Mouse (Mus musculus): Measurements from ENCODE around the gene Eme1. TPM values are rescaled to one million over a fixed set of nuclear protein-coding genes. Genes with fewer than 3 reads are reported as not detected.
"Not testable (repeated sequence)": the region's sequence is repeated elsewhere in the genome, so short reads cannot be mapped to it uniquely, and the experiment has no call there.

Gene Eme1
- polyA plus RNA-seq (2015; fragmentation: Nextera tagmentation; extraction: Ambion mirVana), result 12.9 and 15.8 TPM in 2 replicates

- WGBS, result under 1% methylated on average over 32 of the region's 32 CpGs
- ATAC-seq (ENCODE audit: insufficient number of reproducible peaks, low FRiP score, low TSS enrichment, low read depth), result peak; percentile 87
Observed at GRCm38 (mm10) chr11:94653663-94654436, at the start of gene Eme1, which contains the start of gene Mrpl27. Gene Eme1, minus strand, starts transcription at chr11:94653964. Gene Mrpl27, plus strand, starts transcription at chr11:94653767.

GRCm38 (mm10) chr11:94702216-94702610, 48.4 kb upstream of the Eme1 start:
- 42% methylated on average over 3 of the region's 3 CpGs for WGBS

More at GRCm38 (mm10) chr11:94653663-94654436, at the start of gene Eme1, which contains the start of gene Mrpl27:
- Histone ChIP-seq H3K9me3 (replicated peaks) (no peaks in the 10 kb centered on the region), H3K4me1 (peaks cover 15% of the 10 kb centered on the region), H3K36me3 (peaks cover 30% of the 10 kb centered on the region), H3K9ac (peak within 1 kb of the TSS; percentile 27), H3K27me3 (no peaks in the 10 kb centered on the region), H3K4me2 (replicated peaks) (peak within 1 kb of the TSS; percentile 78), H3K4me3 (replicated peaks) (peak within 1 kb of the TSS; percentile 71), H3K27ac (replicated peaks) (peak within 1 kb of the TSS; percentile 96)

GRCm38 (mm10) chr11:94701401-94702215, 47.8 kb upstream of the Eme1 start:
- no peak overlapping the region for H3K9ac ChIP-seq
- H3K36me3 ChIP-seq, result no peaks in the 10 kb centered on the region
- no peaks in the 10 kb centered on the region for H3K9me3 ChIP-seq (replicated peaks)
- 0 out of 2 replicates have a peak, but pooled peaks cover 4% of the 10 kb centered on the region for H3K4me1 ChIP-seq
- H3K4me3 ChIP-seq (replicated peaks), result no peak overlapping the region
- H3K27me3 ChIP-seq, result no peaks in the 10 kb centered on the region
- no peak overlapping the region for H3K27ac ChIP-seq (replicated peaks)
- 50% methylated on average over 27 of the region's 27 CpGs for WGBS
- no peak for ATAC-seq (ENCODE audit: insufficient number of reproducible peaks, low FRiP score, low TSS enrichment, low read depth)
- no peak overlapping the region for H3K4me2 ChIP-seq (replicated peaks)

More at GRCm38 (mm10) chr11:94702216-94702610, 48.4 kb upstream of the Eme1 start:
- no peak overlapping the region for H3K9ac ChIP-seq
- H3K27ac ChIP-seq (replicated peaks), result no peak overlapping the region
- H3K4me2 ChIP-seq (replicated peaks), result no peak overlapping the region
- H3K9me3 ChIP-seq (replicated peaks), result no peaks in the 10 kb centered on the region
- 0 out of 2 replicates have a peak, but pooled peaks cover 4% of the 10 kb centered on the region for H3K4me1 ChIP-seq
- no peak overlapping the region for H3K4me3 ChIP-seq (replicated peaks)
- no peak for ATAC-seq (ENCODE audit: insufficient number of reproducible peaks, low FRiP score, low TSS enrichment, low read depth)
- H3K27me3 ChIP-seq, result no peaks in the 10 kb centered on the region
- no peaks in the 10 kb centered on the region for H3K36me3 ChIP-seq

GRCm38 (mm10) chr11:94699399-94699798, 45.6 kb upstream of the Eme1 start:
- Histone ChIP-seq H3K9ac (no peak overlapping the region), H3K9me3 (replicated peaks) (no peaks in the 10 kb centered on the region), H3K4me1 (0 out of 2 replicates have a peak, but pooled peaks cover 4% of the 10 kb centered on the region), H3K4me2 (replicated peaks) (no peak overlapping the region), H3K27ac (replicated peaks) (no peak overlapping the region), H3K27me3 (no peaks in the 10 kb centered on the region), H3K36me3 (no peaks in the 10 kb centered on the region), H3K4me3 (replicated peaks) (no peak overlapping the region)
- WGBS, result 95% methylated on average over 3 of the region's 3 CpGs
- no peak for ATAC-seq (ENCODE audit: insufficient number of reproducible peaks, low FRiP score, low TSS enrichment, low read depth)

- Histone ChIP-seq H3K27me3 (no peaks in the 10 kb centered on the region), H3K4me2 (replicated peaks) (no peak overlapping the region), H3K4me3 (replicated peaks) (no peak overlapping the region), H3K9me3 (replicated peaks) (no peaks in the 10 kb centered on the region), H3K27ac (replicated peaks) (no peak overlapping the region), H3K4me1 (0 out of 2 replicates have a peak, but pooled peaks cover 4% of the 10 kb centered on the region), H3K36me3 (no peaks in the 10 kb centered on the region), H3K9ac (no peak overlapping the region)
- WGBS, result 49% methylated on average over 13 of the region's 13 CpGs
- ATAC-seq (ENCODE audit: insufficient number of reproducible peaks, low FRiP score, low TSS enrichment, low read depth), result no peak
Observed at GRCm38 (mm10) chr11:94697703-94698464, 44.1 kb upstream of the Eme1 start.

GRCm38 (mm10) chr11:94697140-94697539, 43.4 kb upstream of the Eme1 start:
- no peaks in the 10 kb centered on the region for H3K36me3 ChIP-seq
- 0 out of 2 replicates have a peak, but pooled peaks cover 4% of the 10 kb centered on the region for H3K4me1 ChIP-seq
- no peak overlapping the region for H3K4me2 ChIP-seq (replicated peaks)
- H3K4me3 ChIP-seq (replicated peaks), result no peak overlapping the region
- no peaks in the 10 kb centered on the region for H3K9me3 ChIP-seq (replicated peaks)
- whole genome bisulfite sequencing, result 87% methylated on average over 2 of the region's 2 CpGs
- H3K9ac ChIP-seq, result no peak overlapping the region
- H3K27ac ChIP-seq (replicated peaks), result no peak overlapping the region
- no peak for ATAC-seq (ENCODE audit: insufficient number of reproducible peaks, low FRiP score, low TSS enrichment, low read depth)
- H3K27me3 ChIP-seq, result no peaks in the 10 kb centered on the region

GRCm38 (mm10) chr11:94695508-94695907, 41.7 kb upstream of the Eme1 start:
- 55% methylated on average over 6 of the region's 6 CpGs for WGBS

GRCm38 (mm10) chr11:94692502-94692901, 38.7 kb upstream of the Eme1 start:
- not testable (repeated sequence) for H3K27me3 ChIP-seq; H3K4me3 ChIP-seq (replicated peaks); H3K27ac ChIP-seq (replicated peaks); H3K4me2 ChIP-seq (replicated peaks); H3K36me3 ChIP-seq; H3K9ac ChIP-seq; ATAC-seq (ENCODE audit: insufficient number of reproducible peaks, low FRiP score, low TSS enrichment, low read depth); H3K9me3 ChIP-seq (replicated peaks); H3K4me1 ChIP-seq

More at GRCm38 (mm10) chr11:94695508-94695907, 41.7 kb upstream of the Eme1 start:
- Histone ChIP-seq H3K9me3 (replicated peaks) (no peaks in the 10 kb centered on the region), H3K9ac (no peak overlapping the region), H3K4me3 (replicated peaks) (no peak overlapping the region), H3K4me2 (replicated peaks) (no peak overlapping the region), H3K27me3 (no peaks in the 10 kb centered on the region), H3K27ac (replicated peaks) (no peak overlapping the region), H3K36me3 (no peaks in the 10 kb centered on the region), H3K4me1 (no peaks in the 10 kb centered on the region)
- no peak for ATAC-seq (ENCODE audit: insufficient number of reproducible peaks, low FRiP score, low TSS enrichment, low read depth)

- H3K27me3 ChIP-seq, result no peaks in the 10 kb centered on the region
- 77% methylated on average over 6 of the region's 6 CpGs for WGBS
- no peak overlapping the region for H3K4me3 ChIP-seq (replicated peaks)
- H3K9me3 ChIP-seq (replicated peaks), result no peaks in the 10 kb centered on the region
- no peak overlapping the region for H3K4me2 ChIP-seq (replicated peaks)
- no peak for ATAC-seq (ENCODE audit: insufficient number of reproducible peaks, low FRiP score, low TSS enrichment, low read depth)
- H3K36me3 ChIP-seq, result no peaks in the 10 kb centered on the region
- H3K9ac ChIP-seq, result no peak overlapping the region
- no peak overlapping the region for H3K27ac ChIP-seq (replicated peaks)
- no peaks in the 10 kb centered on the region for H3K4me1 ChIP-seq
Observed at GRCm38 (mm10) chr11:94687178-94687577, 33.4 kb upstream of the Eme1 start.

- no peaks in the 10 kb centered on the region for H3K27me3 ChIP-seq
- no peak overlapping the region for H3K4me3 ChIP-seq (replicated peaks)
- no peak for ATAC-seq (ENCODE audit: insufficient number of reproducible peaks, low FRiP score, low TSS enrichment, low read depth)
- no peak overlapping the region for H3K27ac ChIP-seq (replicated peaks)
- no peaks in the 10 kb centered on the region for H3K36me3 ChIP-seq
- H3K9ac ChIP-seq, result no peak overlapping the region
- H3K4me1 ChIP-seq, result peaks cover 9% of the 10 kb centered on the region
- 83% methylated on average over 7 of the region's 7 CpGs for WGBS
- no peak overlapping the region for H3K4me2 ChIP-seq (replicated peaks)
- H3K9me3 ChIP-seq (replicated peaks), result no peaks in the 10 kb centered on the region
Observed at GRCm38 (mm10) chr11:94682427-94682826, 28.7 kb upstream of the Eme1 start.

- no peak overlapping the region for H3K4me3 ChIP-seq (replicated peaks)
- no peaks in the 10 kb centered on the region for H3K9me3 ChIP-seq (replicated peaks)
- no peak overlapping the region for H3K4me2 ChIP-seq (replicated peaks)
- H3K9ac ChIP-seq, result no peak overlapping the region
- H3K36me3 ChIP-seq, result no peaks in the 10 kb centered on the region
- H3K27me3 ChIP-seq, result no peaks in the 10 kb centered on the region
- no peak overlapping the region for H3K27ac ChIP-seq (replicated peaks)
- 78% methylated on average over 4 of the region's 4 CpGs for WGBS
- ATAC-seq (ENCODE audit: insufficient number of reproducible peaks, low FRiP score, low TSS enrichment, low read depth), result no peak
- peaks cover 11% of the 10 kb centered on the region for H3K4me1 ChIP-seq
Observed at GRCm38 (mm10) chr11:94681640-94682039, 27.9 kb upstream of the Eme1 start.
